Mouse (Mus musculus): ENCODE results near the gene Sycp3. TPM values are rescaled to one million over a fixed set of nuclear protein-coding genes. Genes with fewer than 3 reads are reported as not detected.
"Not testable (repeated sequence)": the region's sequence is repeated elsewhere in the genome, so short reads cannot be mapped to it uniquely, and the experiment has no call there.

The Sycp3 gene
- total and polyA plus RNA-seq, 3 experiments, result not detected

DNA sequence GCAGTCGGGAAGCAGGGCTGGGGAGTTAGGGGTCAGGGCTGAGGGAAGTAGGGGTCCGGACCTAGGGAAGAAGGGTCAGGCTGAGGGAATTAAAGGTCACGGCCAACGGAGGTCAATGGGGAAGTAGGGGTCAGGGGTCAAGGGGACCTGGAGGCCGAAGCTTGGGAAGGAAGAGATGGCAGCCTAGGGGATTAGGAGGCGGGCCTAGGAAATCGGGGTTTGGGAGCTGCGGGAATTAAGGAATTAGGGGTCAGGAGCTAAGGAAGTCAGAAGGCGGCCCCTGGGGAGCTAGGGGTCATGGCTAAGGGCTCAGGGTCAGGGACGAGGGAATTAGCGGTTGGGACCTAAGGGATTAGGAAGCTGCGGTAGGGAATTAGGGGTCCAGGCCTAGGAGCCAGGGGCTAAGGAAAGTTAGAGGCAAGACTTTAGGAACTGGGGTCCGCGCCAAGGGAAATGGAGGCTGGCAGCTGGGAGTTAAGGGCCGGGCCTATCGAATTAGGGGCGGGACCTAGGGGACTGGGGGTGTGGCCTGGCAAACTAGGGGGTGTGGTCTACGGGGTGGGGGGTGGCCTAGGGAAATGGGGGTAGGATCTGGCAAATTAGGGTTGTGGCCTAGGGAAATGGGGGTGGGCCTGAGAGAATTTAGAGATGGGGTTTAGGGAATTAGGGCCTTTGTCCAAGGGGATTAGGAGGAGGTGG, 902 bp downstream of the Sycp3 start:
- Histone ChIP-seq H3K9me3 (replicated peaks; ENCODE audit: insufficient read depth, low read length) (no peaks in the 10 kb centered on the region), H3K36me3 (ENCODE audit: control insufficient read depth in 1 of 2, insufficient read depth in 2 of 2, low read length in 2 of 2) (no peaks in the 10 kb centered on the region), H3K27me3 (ENCODE audit: control insufficient read depth in 1 of 2, insufficient read depth in 2 of 2, low read length in 2 of 2) (no peaks in the 10 kb centered on the region), H3K79me2 (ENCODE audit: control insufficient read depth, insufficient read depth, low read length, poor library complexity) (no peaks in the 10 kb centered on the region), H3K9ac (ENCODE audit: control insufficient read depth, low read depth, low read length, poor library complexity, severe bottlenecking) (no peak overlapping the region), H3K4me1 (ENCODE audit: control insufficient read depth in 1 of 2, insufficient read depth in 2 of 2, low read length in 2 of 2) (no peaks in the 10 kb centered on the region), H3K27ac (ENCODE audit: control insufficient read depth, low read depth, low read length) (no peak overlapping the region), H3K4me3 (ENCODE audit: control insufficient read depth in 1 of 2, insufficient read depth in 1 of 2, low read depth in 2 of 2, low read length in 2 of 2) (no peak overlapping the region)
- TF ChIP-seq MYC (IDR thresholded peaks at IDR 0.05; ENCODE audit: low read depth, low read length) (no peak), ZNF384 (IDR thresholded peaks at IDR 0.05; ENCODE audit: low read depth, low read length) (no peak), TBP (IDR thresholded peaks at IDR 0.05; ENCODE audit: low read depth, low read length) (no peak), EP300 (IDR thresholded peaks at IDR 0.05; ENCODE audit: low read depth in 1 of 2, low read length in 2 of 2) (no peak), CHD2 (IDR thresholded peaks at IDR 0.05; ENCODE audit: low read length) (no peak), POLR2A (IDR thresholded peaks at IDR 0.05; ENCODE audit: control insufficient read depth in 1 of 2, insufficient read depth in 1 of 2, low read depth in 1 of 2, low read length in 2 of 2, poor library complexity in 1 of 2) (no peak), CHD1 (IDR thresholded peaks at IDR 0.05; ENCODE audit: low read depth, low read length) (no peak), ETS1 (IDR thresholded peaks at IDR 0.05; ENCODE audit: low read depth, low read length) (no peak), MXI1 (IDR thresholded peaks at IDR 0.05; ENCODE audit: low read depth, low read length) (no peak), USF2 (IDR thresholded peaks at IDR 0.05; ENCODE audit: borderline replicate concordance in 1 of 2, insufficient read depth in 1 of 2, low read depth in 1 of 2, low read length in 2 of 2) (no peak), ELF1 (IDR thresholded peaks at IDR 0.05; ENCODE audit: low read depth, low read length) (no peak), GABPA (IDR thresholded peaks at IDR 0.05; ENCODE audit: low read depth, low read length) (no peak), NRF1 (IDR thresholded peaks at IDR 0.05; ENCODE audit: insufficient read depth, low read depth, low read length, poor library complexity, severe bottlenecking) (no peak), MAFK (IDR thresholded peaks at IDR 0.05; ENCODE audit: borderline replicate concordance, low read depth, low read length) (no peak), SMC3 (IDR thresholded peaks at IDR 0.05; ENCODE audit: low read depth, low read length) (no peak)
- DNase-seq (ENCODE audit: low read depth, low spot score), result no peak

DNA sequence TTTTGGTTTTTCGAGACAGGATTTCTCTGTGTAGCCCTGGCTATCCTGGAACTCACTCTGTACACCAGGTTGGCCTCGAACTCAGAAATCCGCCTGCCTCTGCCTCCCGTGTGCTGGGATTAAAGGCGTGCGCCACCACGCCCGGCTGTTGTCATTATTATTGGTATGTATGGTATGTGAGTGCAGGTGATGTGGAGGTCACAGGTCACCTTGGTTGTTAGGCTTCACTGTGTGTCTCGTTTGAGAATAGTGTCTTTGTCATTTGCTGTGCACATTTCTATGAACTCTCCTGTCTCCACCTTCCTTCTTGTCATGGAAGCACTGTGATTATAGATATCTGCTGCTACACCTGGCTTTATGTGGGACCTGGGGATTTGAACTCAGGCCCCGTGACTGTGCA, 23.5 kb downstream of the Sycp3 start:
- H3K4me3 ChIP-seq (ENCODE audit: control insufficient read depth in 1 of 2, insufficient read depth in 1 of 2, low read depth in 2 of 2, low read length in 2 of 2); H3K36me3 ChIP-seq (ENCODE audit: control insufficient read depth in 1 of 2, insufficient read depth in 2 of 2, low read length in 2 of 2); DNase-seq (ENCODE audit: low read depth, low spot score); H3K27me3 ChIP-seq (ENCODE audit: control insufficient read depth in 1 of 2, insufficient read depth in 2 of 2, low read length in 2 of 2); H3K27ac ChIP-seq (ENCODE audit: control insufficient read depth, low read depth, low read length); H3K9ac ChIP-seq (ENCODE audit: control insufficient read depth, low read depth, low read length, poor library complexity, severe bottlenecking); H3K4me1 ChIP-seq (ENCODE audit: control insufficient read depth in 1 of 2, insufficient read depth in 2 of 2, low read length in 2 of 2); H3K79me2 ChIP-seq (ENCODE audit: control insufficient read depth, insufficient read depth, low read length, poor library complexity); H3K9me3 ChIP-seq (replicated peaks; ENCODE audit: insufficient read depth, low read length): not testable (repeated sequence)

Measured in MEL (cell line).